Mouse (Mus musculus): ENCODE measurements at regions not wholly inside any gene's neighbourhood (a gene's known extent, or its start where the extent isn't known, plus 50 kb on each side); places are given as distances from the start of the nearest gene placed in this dataset.

GRCm38 (mm10) chr3:143264132-143264531 lies 382.3 kb upstream of the Pkn2 start:
- TF ChIP-seq CTCF (IDR thresholded peaks at IDR 0.05; ENCODE audit: control insufficient read depth, insufficient read depth, low read length) = no peak
- TF ChIP-seq POLR2A (IDR thresholded peaks at IDR 0.05; ENCODE audit: borderline replicate concordance, control insufficient read depth, low read depth, low read length) = no peak
